Mouse (Mus musculus) CH12.LX (cell line): ENCODE results near the gene Uts2r. TPM values are rescaled to one million over a fixed set of nuclear protein-coding genes. Genes with fewer than 3 reads are reported as not detected.

ENCODE experiments used
- DNase-seq: peaks from one replicate; pipeline ENCODE4 v3.0.0-alpha.2; 2013; ENCODE audit errors: extremely low read depth
- H3K27ac ChIP-seq: 2 replicates; pipeline ENCODE4 v1.5.1; 2012; ENCODE audit warnings: low read depth, mild to moderate bottlenecking, control low read depth, moderate library complexity; ENCODE audit not compliant: insufficient read depth
- H3K27me3 ChIP-seq: replicated peaks from 2 replicates; pipeline ENCODE3; 2012; ENCODE audit warnings: inconsistent platforms
- H3K36me3 ChIP-seq, 2 experiments: replicated peaks in 1 of 2; 2 replicates each; pipeline versions ENCODE3 to v1.6.1; 2012; ENCODE audit warnings: inconsistent platforms in 1 of 2, low read length in 1 of 2, mild to moderate bottlenecking in 1 of 2, mixed read lengths in 1 of 2, moderate library complexity in 1 of 2; ENCODE audit not compliant: control insufficient read depth in 1 of 2, insufficient read depth in 1 of 2
- H3K4me1 ChIP-seq, 2 experiments: 2 replicates each; pipeline ENCODE4 v1.6.1; 2012; ENCODE audit warnings: inconsistent platforms in 1 of 2, moderate library complexity in 1 of 2; ENCODE audit not compliant: insufficient read depth in 2 of 2, control insufficient read depth in 1 of 2
- H3K4me2 ChIP-seq: 2 replicates; pipeline ENCODE4 v1.6.1; 2012; ENCODE audit warnings: low read depth, mild to moderate bottlenecking, control low read depth; ENCODE audit not compliant: poor library complexity, insufficient read depth, severe bottlenecking
- H3K4me3 ChIP-seq, 3 experiments: fragments of 150-350 bp in 1 of 3; sonication (generic) in 1 of 3; replicated peaks in 1 of 3; 2 replicates each; pipeline versions ENCODE3 to v1.5.1; 2011 to 2012; ENCODE audit warnings: low read depth in 2 of 3, low read length in 2 of 3, mild to moderate bottlenecking in 2 of 3, moderate library complexity in 2 of 3, control low read depth in 1 of 3, improper control_type of control experiment in 1 of 3, inconsistent platforms in 1 of 3, mixed read lengths in 1 of 3; ENCODE audit not compliant: poor library complexity in 1 of 3
- H3K79me2 ChIP-seq: replicated peaks from 2 replicates; pipeline ENCODE4 v1.6.1; 2012; ENCODE audit warnings: mild to moderate bottlenecking, moderate library complexity; ENCODE audit not compliant: control insufficient read depth, poor library complexity, insufficient read depth, severe bottlenecking; ENCODE audit errors: extremely low read depth
- H3K9ac ChIP-seq: 2 replicates; pipeline ENCODE4 v1.6.1; 2012; ENCODE audit warnings: low read depth, mild to moderate bottlenecking, control low read depth, moderate library complexity; ENCODE audit not compliant: insufficient read depth
- H3K9me3 ChIP-seq: replicated peaks from 2 replicates; pipeline ENCODE3; 2012; ENCODE audit warnings: low read length, inconsistent platforms, mixed read lengths
- EP300 ChIP-seq: IDR thresholded peaks from 2 replicates; pipeline ENCODE4 v1.6.1; 2011; ENCODE audit warnings: low read length, improper control_type of control experiment
- ETS1 ChIP-seq: conservative IDR thresholded peaks from 2 replicates; pipeline ENCODE4 v1.6.1; 2012; ENCODE audit warnings: low read depth, mild to moderate bottlenecking, inconsistent platforms, low read length, improper control_type of control experiment, moderate library complexity
- HCFC1 ChIP-seq: IDR thresholded peaks from 2 replicates; pipeline ENCODE4 v1.6.1; 2012; ENCODE audit warnings: low read depth, mild to moderate bottlenecking, inconsistent platforms, low read length, improper control_type of control experiment
- JUND ChIP-seq: conservative IDR thresholded peaks from 2 replicates; pipeline ENCODE4 v1.6.1; 2011; ENCODE audit warnings: low read depth, low read length, improper control_type of control experiment
- MAX ChIP-seq: IDR thresholded peaks from 2 replicates; pipeline ENCODE4 v1.6.1; 2011; ENCODE audit warnings: low read length, improper control_type of control experiment
- MEF2A ChIP-seq: IDR thresholded peaks from 2 replicates; pipeline ENCODE4 v1.6.1; 2014; ENCODE audit warnings: low read depth, mild to moderate bottlenecking, inconsistent platforms, low read length, improper control_type of control experiment, borderline replicate concordance
- UBTF ChIP-seq: IDR thresholded peaks from 2 replicates; pipeline ENCODE4 v1.6.1; 2012; ENCODE audit warnings: low read depth, mild to moderate bottlenecking, inconsistent platforms, low read length, improper control_type of control experiment, moderate library complexity
- USF1 ChIP-seq: IDR thresholded peaks from 2 replicates; pipeline ENCODE4 v1.6.1; 2014; ENCODE audit warnings: low read depth, mild to moderate bottlenecking, inconsistent platforms, low read length, improper control_type of control experiment
- USF2 ChIP-seq: conservative IDR thresholded peaks from 2 replicates; pipeline ENCODE4 v1.6.1; 2011; ENCODE audit warnings: low read depth, low read length, improper control_type of control experiment
- ZC3H11A ChIP-seq: IDR thresholded peaks from 2 replicates; pipeline ENCODE4 v1.6.1; 2012; ENCODE audit warnings: low read depth, mild to moderate bottlenecking, inconsistent platforms, low read length, improper control_type of control experiment
- dilution Hi-C: fragments of 300-500 bp; cut with MboI; formaldehyde crosslinking; loops from 2 replicates; pipeline ENCODE4 v1.14.3; 2020; ENCODE audit warnings: low sequenced_read_pairs; ENCODE audit not compliant: extremely low pct_unique_long_range_greater_than_20kb, extremely low pct_ligation_motif_present
- in situ Hi-C: fragments of 300-500 bp; cut with MboI; formaldehyde crosslinking; loops from 3 replicates; pipeline ENCODE4 v1.14.3; 2019; ENCODE audit warnings: low sequenced_read_pairs, low pct_ligation_motif_present, low pct_unique_long_range_greater_than_20kb, mixed read lengths
- polyA plus RNA-seq: library from polyadenylated mRNA; unstranded; fragments of >175 nt; gene quantifications from 2 replicates; pipeline ENCODE4 v1.2.1, GENCODE M21; 2012; ENCODE audit warnings: low read depth; ENCODE audit not compliant: insufficient read length
- total RNA-seq, 2 experiments: library from RNA; depleted of rRNA; stranded (reverse); fragments of 300-350 nt in 1 of 2; fragments of >200 nt in 1 of 2; gene quantifications; 2 replicates each; pipeline ENCODE4 v1.2.3; 2012 to 2014

Uts2r gene
- total and polyA plus RNA-seq, 3 experiments, result not detected

- H3K4me2 ChIP-seq, result no peak overlapping the region
- H3K27me3 ChIP-seq, result no peaks in the 10 kb centered on the region
- H3K4me1 ChIP-seq, result peaks cover 0 to 14% of the 10 kb centered on the region in 2 experiments; a peak in 3 of 4 replicates
- in situ Hi-C loops, result loop anchor here (5.0 kb wide), 1 partner anchor 39 kb away; the partner anchor contains the start of gene Sectm1a
- dilution Hi-C loops, result no loop called here
- no peaks in the 10 kb centered on the region for H3K36me3 ChIP-seq
- H3K27ac ChIP-seq, result no peak overlapping the region
- H3K4me3 ChIP-seq, result no peak overlapping the region
- peaks cover 8% of the 10 kb centered on the region for H3K9me3 ChIP-seq
- no peak for DNase-seq
- H3K9ac ChIP-seq, result no peak overlapping the region
- no peaks in the 10 kb centered on the region for H3K79me2 ChIP-seq
- TF ChIP-seq USF1, result no peak
- no peak for TF ChIP-seq HCFC1
- peak; percentile 81; the same call in 1 of the 2 replicates for TF ChIP-seq MEF2A
Observed at GRCm38 (mm10) chr11:121121151-121121550, 38.9 kb upstream of the Uts2r start.

- H3K4me1 ChIP-seq, result peaks cover 0 to 14% of the 10 kb centered on the region in 2 experiments; a peak in 3 of 4 replicates
- in situ Hi-C loops (loop anchor here (5.0 kb wide), 1 partner anchor 40 kb away; the partner anchor contains the start of gene Sectm1a), dilution Hi-C loops (no loop called here)
- H3K27me3 ChIP-seq, result no peaks in the 10 kb centered on the region
- H3K36me3 ChIP-seq, result no peaks in the 10 kb centered on the region
- no peak overlapping the region for H3K9ac ChIP-seq
- H3K4me2 ChIP-seq, result no peak overlapping the region
- H3K79me2 ChIP-seq, result no peaks in the 10 kb centered on the region
- no peak overlapping the region for H3K27ac ChIP-seq
- no peak overlapping the region for H3K4me3 ChIP-seq
- no peak for TF ChIP-seq ZC3H11A
- TF ChIP-seq UBTF, result no peak
- no peak for TF ChIP-seq MAX
- TF ChIP-seq, all 38 proteins: peak for 0
- peaks cover 8% of the 10 kb centered on the region for H3K9me3 ChIP-seq
- DNase-seq, result no peak
Observed at GRCm38 (mm10) chr11:121122024-121122670, 37.9 kb upstream of the Uts2r start.

GRCm38 (mm10) chr11:121123438-121123837, 36.6 kb upstream of the Uts2r start:
- H3K9ac ChIP-seq, result no peak overlapping the region
- peak; percentile 20 for DNase-seq
- no peak overlapping the region for H3K4me2 ChIP-seq
- no peak overlapping the region for H3K4me3 ChIP-seq
- H3K9me3 ChIP-seq, result peaks cover 8% of the 10 kb centered on the region
- in situ Hi-C loops, result loop anchor here (5.0 kb wide), 1 partner anchor 41 kb away; the partner anchor contains the start of gene Sectm1a
- H3K79me2 ChIP-seq, result no peaks in the 10 kb centered on the region
- dilution Hi-C loops, result no loop called here
- TF ChIP-seq USF2 (no peak), EP300 (peak; percentile 33; the same call in 1 of the 2 replicates), ETS1 (peak; percentile 22; the same call in 1 of the 2 replicates), JUND (peak; percentile 30; the same call in 1 of the 2 replicates)
- H3K27ac ChIP-seq, result no peak overlapping the region
- H3K27me3 ChIP-seq, result no peaks in the 10 kb centered on the region
- H3K4me1 ChIP-seq, result peaks cover 0 to 9% of the 10 kb centered on the region in 2 experiments; a peak in 3 of 4 replicates
- no peaks in the 10 kb centered on the region for H3K36me3 ChIP-seq
